Mouse (Mus musculus): ENCODE data around the gene Tapt1. TPM values are rescaled to one million over a fixed set of nuclear protein-coding genes. Genes with fewer than 3 reads are reported as not detected.

The Tapt1 gene
- polyA plus RNA-seq, 1 experiment from 2014 or later, result 35.8 TPM

DNA sequence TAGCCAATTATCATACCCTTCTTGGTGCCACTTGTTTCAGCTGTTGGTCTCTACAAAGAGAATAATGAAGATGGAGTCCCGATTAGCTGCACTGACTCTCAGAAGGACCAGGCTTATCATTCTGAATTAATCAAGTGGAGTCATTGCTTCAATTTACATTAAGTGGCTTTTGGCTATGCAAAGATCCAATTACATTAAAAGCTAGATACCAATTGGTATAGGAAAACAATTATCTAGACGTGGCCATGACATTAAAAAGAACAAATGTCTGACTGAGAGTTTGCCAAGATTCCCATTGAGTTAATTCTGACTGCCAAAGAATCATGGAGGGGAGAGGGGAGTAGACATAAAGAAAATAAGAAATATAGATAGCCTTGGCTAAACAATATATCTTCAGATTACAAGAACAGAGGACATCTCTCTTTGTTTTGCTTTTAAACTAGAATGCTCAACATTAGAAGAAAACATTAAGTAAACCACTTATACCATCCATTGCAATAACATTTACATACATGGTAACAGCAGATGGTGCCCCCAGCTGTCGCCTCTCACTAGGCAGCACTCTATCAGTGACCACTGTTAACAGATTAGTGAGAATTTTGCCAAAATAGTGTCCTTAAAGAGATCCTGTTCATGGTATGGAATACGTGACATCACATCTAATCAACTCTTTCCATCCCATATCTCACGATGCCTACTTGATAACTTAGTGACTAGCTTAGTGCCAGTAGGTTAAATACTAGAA lies 24.0 kb upstream of the Tapt1 start:
- no peak for ATAC-seq (ENCODE audit: borderline replicate concordance, extremely low read depth, low FRiP score, low TSS enrichment)
- H3K9ac ChIP-seq, result no peak overlapping the region
- no peak overlapping the region for H3K4me3 ChIP-seq
- no peaks in the 10 kb centered on the region for H3K27me3 ChIP-seq
- no peaks in the 10 kb centered on the region for H3K36me3 ChIP-seq
- H3K27ac ChIP-seq, result no peak overlapping the region
- 76% methylated on average over 5 of the region's 5 CpGs for WGBS
- no peaks in the 10 kb centered on the region for H3K9me3 ChIP-seq
- peaks cover 7% of the 10 kb centered on the region for H3K4me1 ChIP-seq
- no peak overlapping the region for H3K4me2 ChIP-seq

DNA sequence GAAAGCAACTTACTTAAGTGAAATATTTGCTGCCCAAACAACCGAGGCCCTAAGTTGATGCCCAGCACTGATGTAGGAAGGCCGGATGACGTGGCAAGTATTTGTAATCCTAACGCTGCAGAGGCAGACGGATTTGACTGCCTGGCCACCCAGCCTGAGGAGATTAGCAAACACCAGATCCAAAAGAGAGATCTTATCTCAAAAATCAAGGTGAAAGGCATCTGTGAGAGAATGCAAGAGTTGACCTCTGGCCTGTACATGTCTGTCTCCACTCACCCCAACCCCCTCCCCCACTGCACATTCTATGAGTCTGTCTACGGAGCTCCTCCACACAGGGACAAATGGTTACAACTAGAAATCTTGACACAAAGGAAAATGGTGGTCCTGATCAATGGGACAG lies 22.9 kb upstream of the Tapt1 start:
- peak; percentile 11; the same call in 1 of the 2 replicates for ATAC-seq (ENCODE audit: borderline replicate concordance, extremely low read depth, low FRiP score, low TSS enrichment)
- 40% methylated on average over 6 of the region's 6 CpGs for WGBS
- Histone ChIP-seq H3K4me3 (no peak overlapping the region), H3K9ac (no peak overlapping the region), H3K27me3 (no peaks in the 10 kb centered on the region), H3K4me2 (no peak overlapping the region), H3K27ac (no peak overlapping the region), H3K36me3 (no peaks in the 10 kb centered on the region), H3K9me3 (no peaks in the 10 kb centered on the region), H3K4me1 (peaks cover 7% of the 10 kb centered on the region)

DNA sequence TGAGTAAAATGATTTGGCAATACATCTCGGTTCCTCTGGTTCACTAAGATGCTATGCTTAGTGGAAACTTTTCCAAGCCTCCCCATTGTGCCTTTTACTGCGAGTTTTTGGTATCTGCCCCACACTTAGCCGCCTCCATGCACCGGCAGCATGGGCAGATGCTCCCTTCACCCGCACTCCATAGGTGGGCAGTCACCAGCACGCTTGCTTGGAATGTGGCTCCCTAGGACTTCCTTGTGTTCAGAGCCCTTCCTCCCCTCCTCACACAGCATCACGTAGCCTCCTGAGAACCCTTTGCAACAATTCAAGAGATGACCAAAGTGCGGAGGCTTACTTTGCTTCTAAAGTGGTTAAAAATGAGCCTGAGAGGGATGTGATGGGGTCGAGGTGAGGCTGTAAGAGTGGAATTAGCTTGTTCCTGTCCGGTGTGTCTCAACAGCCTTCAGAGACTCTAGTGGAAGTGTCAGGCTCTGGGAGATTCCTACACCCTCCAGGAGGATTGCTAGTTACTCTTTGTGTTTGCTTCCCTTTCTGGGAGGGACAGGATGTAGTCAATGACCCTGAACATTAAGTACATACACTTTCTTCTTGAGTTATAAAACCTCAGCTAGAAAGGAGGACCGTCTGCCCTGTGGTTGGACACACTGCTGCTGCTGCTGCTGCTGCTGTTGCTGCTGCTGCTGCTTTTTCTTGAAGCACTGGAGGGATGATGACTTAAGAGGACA lies 20.2 kb upstream of the Tapt1 start:
- Histone ChIP-seq H3K4me1 (peaks cover 7% of the 10 kb centered on the region), H3K36me3 (no peaks in the 10 kb centered on the region), H3K4me2 (no peak overlapping the region), H3K9ac (no peak overlapping the region), H3K27ac (no peak overlapping the region), H3K27me3 (no peaks in the 10 kb centered on the region), H3K9me3 (no peaks in the 10 kb centered on the region), H3K4me3 (no peak overlapping the region)
- whole genome bisulfite sequencing, result 26% methylated on average over 11 of the region's 11 CpGs
- ATAC-seq (ENCODE audit: borderline replicate concordance, extremely low read depth, low FRiP score, low TSS enrichment), result no peak

DNA sequence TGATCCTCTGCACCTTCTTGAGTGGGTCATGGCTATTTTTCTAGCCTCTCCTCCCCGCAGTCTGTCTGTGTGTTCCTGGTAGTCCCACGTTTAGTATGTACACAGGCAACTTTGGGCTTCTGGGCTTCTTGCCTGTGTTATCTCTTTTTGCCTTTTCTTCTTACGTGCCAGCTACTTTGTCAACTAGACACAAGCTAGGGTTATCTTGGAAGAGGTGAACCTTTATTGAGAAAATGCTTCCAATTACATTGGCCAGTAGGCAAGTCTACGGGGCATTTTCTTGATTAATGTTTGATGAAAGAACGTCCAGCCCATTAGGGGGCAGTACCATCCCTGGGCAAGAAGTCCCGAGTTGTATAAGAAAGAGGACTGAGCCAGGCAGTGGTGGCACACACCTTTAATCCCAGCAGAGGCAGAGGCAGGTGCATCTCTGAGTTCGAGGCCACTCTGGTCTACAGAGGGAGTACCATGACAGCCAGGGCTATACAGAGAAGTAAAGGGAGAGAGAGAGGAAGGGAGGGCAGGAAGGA lies 18.5 kb upstream of the Tapt1 start:
- no peak for ATAC-seq (ENCODE audit: borderline replicate concordance, extremely low read depth, low FRiP score, low TSS enrichment)
- Histone ChIP-seq H3K4me2 (no peak overlapping the region), H3K27ac (no peak overlapping the region), H3K9me3 (no peaks in the 10 kb centered on the region), H3K9ac (no peak overlapping the region), H3K36me3 (no peaks in the 10 kb centered on the region), H3K4me3 (no peak overlapping the region), H3K4me1 (peaks cover 7% of the 10 kb centered on the region), H3K27me3 (no peaks in the 10 kb centered on the region)
- 50% methylated on average over 7 of the region's 7 CpGs for WGBS

DNA sequence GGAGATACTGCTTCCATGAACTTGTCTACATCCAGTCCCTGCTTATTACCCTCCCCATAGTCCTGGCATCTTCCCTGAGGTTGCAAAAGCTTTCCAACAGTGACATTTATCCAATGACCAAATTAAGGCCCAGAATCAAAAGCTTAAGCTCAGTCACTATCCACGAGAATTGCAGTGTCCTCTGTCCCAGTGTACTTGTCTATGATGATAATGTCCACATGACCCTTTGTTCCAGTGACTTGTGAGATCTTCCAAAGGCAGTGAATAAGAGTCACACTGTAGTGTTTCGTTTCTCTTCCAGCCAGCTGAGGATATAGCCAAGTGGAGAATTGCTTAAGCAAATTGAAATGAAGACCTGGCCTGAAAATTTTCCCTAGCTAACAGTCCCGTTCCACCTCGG lies 16.4 kb upstream of the Tapt1 start:
- ATAC-seq (ENCODE audit: borderline replicate concordance, extremely low read depth, low FRiP score, low TSS enrichment), result no peak
- Histone ChIP-seq H3K36me3 (no peaks in the 10 kb centered on the region), H3K9ac (no peak overlapping the region), H3K4me3 (no peak overlapping the region), H3K4me1 (peaks cover 7% of the 10 kb centered on the region), H3K27me3 (no peaks in the 10 kb centered on the region), H3K27ac (no peak overlapping the region), H3K4me2 (no peak overlapping the region), H3K9me3 (no peaks in the 10 kb centered on the region)
- 78% methylated on average over 4 of the region's 4 CpGs for WGBS

DNA sequence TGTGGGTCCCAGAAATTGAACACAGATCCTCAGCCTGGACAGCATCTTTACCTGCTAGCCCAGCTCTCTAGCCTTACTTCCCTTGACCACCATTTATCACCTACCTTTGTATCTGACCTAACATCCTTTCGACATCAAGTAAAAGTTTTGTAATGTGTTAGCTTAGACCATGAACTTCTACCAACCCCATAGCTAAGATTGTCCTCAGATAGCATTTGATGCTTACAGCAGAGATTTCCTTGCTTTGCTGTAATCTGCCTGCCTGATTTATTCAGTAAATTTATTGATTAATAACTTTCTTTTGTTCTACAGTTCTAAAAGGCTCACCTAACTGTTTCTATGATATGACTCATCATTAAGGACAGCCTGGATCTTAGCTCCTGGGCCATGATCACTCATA lies 15.3 kb upstream of the Tapt1 start:
- H3K9ac ChIP-seq, result no peak overlapping the region
- H3K36me3 ChIP-seq, result no peaks in the 10 kb centered on the region
- H3K4me2 ChIP-seq, result no peak overlapping the region
- H3K9me3 ChIP-seq, result no peaks in the 10 kb centered on the region
- ATAC-seq (ENCODE audit: borderline replicate concordance, extremely low read depth, low FRiP score, low TSS enrichment), result no peak
- H3K27ac ChIP-seq, result no peak overlapping the region
- no peak overlapping the region for H3K4me3 ChIP-seq
- 93% methylated on average over 1 of the region's 1 CpGs for WGBS
- H3K27me3 ChIP-seq, result no peaks in the 10 kb centered on the region
- H3K4me1 ChIP-seq, result peaks cover 4% of the 10 kb centered on the region

DNA sequence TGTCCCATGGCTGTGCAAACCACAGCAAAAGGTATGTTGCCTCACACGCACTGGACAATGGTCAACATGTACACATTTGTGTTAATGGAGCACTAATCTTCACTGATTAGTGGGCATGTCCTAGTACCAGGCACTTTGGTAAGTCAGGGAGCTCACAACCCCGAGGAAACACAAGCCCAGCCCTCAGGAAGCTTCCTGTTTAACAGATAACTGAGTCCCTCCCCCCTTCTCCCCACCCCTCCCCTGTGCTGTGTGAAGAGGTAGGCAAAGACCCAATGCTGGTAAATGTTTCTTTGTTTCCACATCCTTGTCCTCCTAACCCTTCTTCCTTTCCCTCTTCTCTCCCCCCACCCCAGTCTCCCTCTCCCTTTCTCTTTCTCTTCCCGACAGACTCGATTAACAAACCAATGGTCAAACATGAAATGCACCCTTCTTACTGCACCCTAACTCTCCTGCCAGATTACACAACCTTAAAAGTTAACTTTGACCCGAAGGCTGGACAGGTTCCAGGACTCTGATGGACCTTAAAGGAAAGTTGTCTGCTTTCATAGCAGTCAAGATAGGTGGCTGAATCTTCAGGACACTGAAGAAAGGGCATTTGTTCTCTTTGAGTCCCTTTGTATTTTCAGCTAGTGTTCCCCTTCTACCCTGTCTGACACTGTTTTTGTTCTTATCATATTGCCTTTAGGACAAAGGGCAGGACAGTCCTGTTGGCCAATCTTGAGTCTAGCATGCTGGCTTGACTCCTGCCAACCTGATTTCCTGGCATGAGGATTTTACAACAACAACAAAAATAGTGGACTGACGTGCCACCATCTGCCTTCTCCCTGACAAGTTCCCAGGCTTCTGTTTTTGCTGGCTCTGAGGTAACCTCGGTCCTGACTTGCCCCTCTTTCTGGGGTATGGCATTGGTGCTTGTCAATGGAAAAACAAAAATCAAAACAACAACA lies 13.0 kb upstream of the Tapt1 start:
- no peak overlapping the region for H3K27ac ChIP-seq
- H3K27me3 ChIP-seq, result no peaks in the 10 kb centered on the region
- no peaks in the 10 kb centered on the region for H3K36me3 ChIP-seq
- no peak overlapping the region for H3K9ac ChIP-seq
- no peaks in the 10 kb centered on the region for H3K4me1 ChIP-seq
- 52% methylated on average over 7 of the region's 7 CpGs for WGBS
- H3K9me3 ChIP-seq, result no peaks in the 10 kb centered on the region
- H3K4me3 ChIP-seq, result no peak overlapping the region
- no peak overlapping the region for H3K4me2 ChIP-seq
- no peak for ATAC-seq (ENCODE audit: borderline replicate concordance, extremely low read depth, low FRiP score, low TSS enrichment)

DNA sequence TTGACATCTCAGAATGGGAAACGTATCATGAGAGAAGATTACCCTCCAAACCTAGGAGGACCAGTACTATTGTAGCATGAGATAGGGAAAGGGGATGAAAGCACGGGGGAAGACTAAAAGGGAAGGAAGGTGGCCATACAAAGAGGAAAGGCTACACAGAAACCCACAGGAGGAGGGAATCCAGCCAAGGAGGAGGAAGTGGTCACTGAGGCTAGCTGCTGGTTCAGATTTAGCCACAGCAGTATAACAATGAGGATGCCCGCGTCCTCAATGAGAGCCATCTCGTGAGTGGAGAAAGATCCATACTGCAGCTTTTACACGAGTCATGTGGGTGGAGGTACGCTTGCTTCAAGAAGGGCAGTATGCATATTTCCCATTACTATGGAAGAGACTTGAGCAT lies 11.8 kb upstream of the Tapt1 start:
- no peak overlapping the region for H3K27ac ChIP-seq
- no peak overlapping the region for H3K4me2 ChIP-seq
- H3K36me3 ChIP-seq, result no peaks in the 10 kb centered on the region
- H3K9ac ChIP-seq, result no peak overlapping the region
- no peaks in the 10 kb centered on the region for H3K4me1 ChIP-seq
- ATAC-seq (ENCODE audit: borderline replicate concordance, extremely low read depth, low FRiP score, low TSS enrichment), result no peak
- 84% methylated on average over 7 of the region's 7 CpGs for WGBS
- no peaks in the 10 kb centered on the region for H3K9me3 ChIP-seq
- H3K4me3 ChIP-seq, result no peak overlapping the region
- no peaks in the 10 kb centered on the region for H3K27me3 ChIP-seq

DNA sequence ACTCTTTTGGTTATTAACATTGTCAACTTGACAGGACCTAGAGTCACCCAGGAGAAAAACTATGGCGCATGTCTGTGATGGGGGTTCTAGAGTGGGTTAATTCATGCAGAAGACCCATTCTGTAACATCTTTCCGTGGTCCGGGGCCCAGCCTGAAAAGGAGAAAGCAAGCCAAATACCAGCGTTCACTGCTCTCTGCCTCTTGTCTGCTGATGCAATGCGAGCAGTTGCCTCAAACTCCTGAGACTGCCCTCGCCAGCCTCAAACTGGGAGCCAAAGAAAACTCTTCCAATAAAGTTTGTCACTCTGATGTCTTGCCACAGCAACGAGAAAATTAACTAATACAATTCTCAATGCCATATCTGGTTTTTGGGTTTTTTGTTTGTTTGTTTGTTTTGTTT lies 8.2 kb upstream of the Tapt1 start:
- Histone ChIP-seq H3K36me3 (no peaks in the 10 kb centered on the region), H3K4me3 (no peak overlapping the region), H3K4me2 (no peak overlapping the region), H3K4me1 (no peaks in the 10 kb centered on the region), H3K9me3 (no peaks in the 10 kb centered on the region), H3K27me3 (no peaks in the 10 kb centered on the region), H3K9ac (no peak overlapping the region), H3K27ac (no peak overlapping the region)
- no peak for ATAC-seq (ENCODE audit: borderline replicate concordance, extremely low read depth, low FRiP score, low TSS enrichment)
- 86% methylated on average over 7 of the region's 7 CpGs for WGBS

DNA sequence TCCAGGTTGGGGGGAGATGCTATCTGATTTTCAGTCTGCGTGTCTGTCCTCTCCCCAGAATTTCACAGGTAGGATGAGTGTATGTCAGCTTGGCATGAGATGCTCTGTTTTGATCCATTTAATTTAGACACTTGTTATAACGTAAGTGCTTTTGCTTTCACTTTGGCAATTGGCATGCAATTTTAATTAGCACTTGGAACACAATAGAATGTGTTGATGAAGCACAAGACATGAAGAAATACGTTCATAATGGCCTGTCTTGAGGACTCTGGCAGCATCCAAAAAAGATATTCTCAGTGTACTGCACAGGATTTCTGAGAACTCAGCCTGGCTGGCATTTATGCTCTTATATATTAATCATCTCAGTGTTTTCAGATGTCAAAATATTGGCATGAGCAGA lies 7.5 kb upstream of the Tapt1 start:
- Histone ChIP-seq H3K4me1 (0 out of 2 replicates have a peak, but pooled peaks cover 2% of the 10 kb centered on the region), H3K4me2 (no peak overlapping the region), H3K27me3 (no peaks in the 10 kb centered on the region), H3K36me3 (no peaks in the 10 kb centered on the region), H3K9ac (no peak overlapping the region), H3K4me3 (no peak overlapping the region), H3K27ac (no peak overlapping the region), H3K9me3 (no peaks in the 10 kb centered on the region)
- WGBS, result 86% methylated on average over 3 of the region's 3 CpGs
- no peak for ATAC-seq (ENCODE audit: borderline replicate concordance, extremely low read depth, low FRiP score, low TSS enrichment)

DNA sequence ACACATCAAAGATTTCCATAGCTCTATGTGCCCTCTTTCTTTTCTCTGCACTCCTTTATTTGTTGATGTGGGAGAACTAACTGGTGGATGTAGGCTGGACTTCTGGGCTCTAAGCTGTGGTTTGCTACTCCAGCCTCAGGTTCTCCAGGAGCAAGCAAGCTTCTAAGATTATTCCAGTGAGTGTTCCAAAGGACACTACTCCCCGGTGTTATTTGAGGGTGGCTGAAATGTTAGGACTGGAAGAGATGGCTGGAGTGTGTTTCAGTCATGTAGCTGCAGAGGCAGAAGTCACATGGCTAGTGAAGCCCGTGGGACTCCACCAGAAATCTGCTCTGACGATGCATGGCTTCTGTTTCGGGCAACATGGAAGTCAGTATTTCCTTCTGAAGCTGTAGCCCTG lies 2.3 kb upstream of the Tapt1 start:
- WGBS, result 84% methylated on average over 4 of the region's 4 CpGs
- Histone ChIP-seq H3K27me3 (no peaks in the 10 kb centered on the region), H3K4me2 (no peak overlapping the region), H3K9me3 (no peaks in the 10 kb centered on the region), H3K27ac (no peak overlapping the region), H3K9ac (no peak overlapping the region), H3K4me3 (no peak overlapping the region), H3K36me3 (no peaks in the 10 kb centered on the region), H3K4me1 (peaks cover 26% of the 10 kb centered on the region)
- no peak for ATAC-seq (ENCODE audit: borderline replicate concordance, extremely low read depth, low FRiP score, low TSS enrichment)
